Mouse (Mus musculus): ENCODE results near the gene Mrpl45.
A peak's percentile ranks its signal among the peaks of the same experiment; 100 is the strongest.
"Not testable (repeated sequence)": the region's sequence is repeated elsewhere in the genome, so short reads cannot be mapped to it uniquely, and the experiment has no call there.

Gene Mrpl45

GRCm38 (mm10) chr11:97333044-97333443 lies 17.5 kb downstream of the Mrpl45 start:
- DNase-seq (ENCODE audit: low read depth, low spot score), result no peak

GRCm38 (mm10) chr11:97333896-97334295 lies 18.4 kb downstream of the Mrpl45 start:
- DNase-seq (ENCODE audit: low read depth, low spot score), result no peak

DNA sequence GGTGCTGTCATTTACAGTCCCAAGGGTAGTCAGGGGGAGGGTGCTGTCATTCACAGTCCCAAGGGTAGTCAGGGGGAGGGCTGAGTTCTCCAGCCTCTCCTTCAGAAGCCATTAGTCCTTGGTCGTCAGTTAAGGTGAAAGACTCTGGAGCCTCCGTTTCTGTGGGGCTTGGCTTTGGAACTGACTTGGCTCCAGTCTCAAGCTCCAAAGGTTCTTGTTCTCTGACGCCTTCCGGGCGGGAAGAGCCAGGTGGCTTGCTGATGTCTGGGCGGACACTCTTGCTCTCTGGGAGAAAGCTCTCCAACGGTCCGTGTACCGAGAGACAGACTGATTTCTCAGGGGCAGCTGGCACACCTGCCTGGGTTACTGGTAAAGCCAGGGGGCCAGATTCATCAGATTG lies 18.9 kb downstream of the Mrpl45 start:
- no peak for DNase-seq (ENCODE audit: low read depth, low spot score)

GRCm38 (mm10) chr11:97336238-97336637 lies 20.7 kb downstream of the Mrpl45 start:
- DNase-seq (ENCODE audit: low read depth, low spot score), result no peak

- no peak for DNase-seq (ENCODE audit: low read depth, low spot score)
Measured at GRCm38 (mm10) chr11:97336751-97337345, 21.3 kb downstream of the Mrpl45 start.

- DNase-seq (ENCODE audit: low read depth, low spot score), result no peak
Measured at GRCm38 (mm10) chr11:97337363-97337762, 21.8 kb downstream of the Mrpl45 start.

DNA sequence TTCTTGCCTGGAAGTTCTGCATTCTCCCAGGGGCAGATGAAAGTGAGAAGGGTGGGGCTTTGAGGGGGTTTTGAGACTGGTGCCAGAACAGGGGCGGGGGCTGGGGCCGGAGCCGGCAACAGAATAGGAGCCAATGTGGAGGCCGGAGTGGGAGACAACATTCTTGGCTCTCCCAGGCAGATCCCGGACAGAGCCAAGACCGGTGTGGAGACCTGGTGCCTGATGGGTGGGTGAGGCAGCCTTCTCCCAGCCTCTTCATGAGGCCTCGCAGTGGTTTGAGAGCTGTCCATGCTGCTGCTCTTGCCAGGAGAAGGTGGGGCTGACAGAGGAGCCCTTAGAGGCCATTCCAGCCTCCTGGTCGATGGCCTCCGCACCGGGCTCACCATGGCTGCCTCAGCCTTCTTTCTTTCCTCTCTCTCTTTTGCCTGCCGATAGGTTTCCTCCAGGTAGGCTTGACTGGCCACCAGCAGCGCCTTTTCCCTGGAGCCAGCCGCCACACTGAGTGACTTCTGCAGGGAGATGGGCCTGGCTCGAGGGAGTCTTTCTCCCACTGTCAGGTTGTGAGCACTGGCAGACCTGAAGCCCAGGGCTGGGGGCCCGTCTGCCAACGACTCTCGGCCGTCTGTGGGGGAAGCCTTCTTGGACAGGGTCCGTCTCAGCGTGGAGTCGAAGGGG lies 22.9 kb downstream of the Mrpl45 start:
- DNase-seq (ENCODE audit: low read depth, low spot score), result no peak

DNA sequence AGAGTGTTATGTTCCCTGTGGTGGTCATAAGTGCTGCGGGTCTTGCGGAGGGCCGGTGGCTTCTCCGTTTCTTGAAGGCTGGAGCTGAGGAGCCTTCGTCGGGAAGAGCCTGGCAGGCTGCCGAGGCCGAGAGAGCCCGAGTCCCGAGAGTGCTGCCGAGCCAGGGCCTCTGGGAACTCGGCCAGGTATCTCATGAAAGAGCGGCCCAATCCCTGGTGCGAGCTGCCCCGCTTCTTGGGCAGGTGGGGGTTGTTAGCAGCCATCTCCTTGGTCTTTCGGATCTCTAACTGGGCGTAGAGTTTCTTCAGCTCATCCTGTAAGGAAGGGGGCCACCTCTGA lies 23.4 kb downstream of the Mrpl45 start:
- DNase-seq (ENCODE audit: low read depth, low spot score), result no peak

- no peak for DNase-seq (ENCODE audit: low read depth, low spot score)
Measured at GRCm38 (mm10) chr11:97343175-97343574, 27.7 kb downstream of the Mrpl45 start.

GRCm38 (mm10) chr11:97343619-97344018 lies 28.1 kb downstream of the Mrpl45 start:
- no peak for DNase-seq (ENCODE audit: low read depth, low spot score)

DNA sequence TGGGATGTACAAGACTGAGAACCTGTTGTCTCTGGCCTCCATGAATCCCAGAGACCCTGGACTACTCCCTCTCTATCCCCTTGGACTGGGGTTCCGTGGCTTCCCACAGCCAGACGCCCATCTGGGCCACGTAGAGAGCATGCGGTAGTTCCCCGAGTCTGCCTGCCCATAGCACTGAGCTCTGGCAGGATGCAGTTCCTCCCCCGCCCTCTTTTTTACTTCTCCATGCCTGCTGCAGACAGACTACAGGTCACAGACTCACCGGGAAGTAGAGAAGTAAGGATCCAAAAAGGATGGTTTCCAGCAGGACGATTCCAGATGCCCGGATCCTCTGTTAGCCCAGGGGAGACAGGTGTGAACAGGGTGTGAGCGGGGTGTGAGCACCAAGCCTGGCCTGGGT lies 29.9 kb downstream of the Mrpl45 start:
- DNase-seq (ENCODE audit: low read depth, low spot score), result no peak

- no peak for DNase-seq (ENCODE audit: low read depth, low spot score)
Measured at GRCm38 (mm10) chr11:97346383-97346782, 30.9 kb downstream of the Mrpl45 start.

- DNase-seq (ENCODE audit: low read depth, low spot score), result no peak
Measured at GRCm38 (mm10) chr11:97347291-97347690, 31.8 kb downstream of the Mrpl45 start.

DNA sequence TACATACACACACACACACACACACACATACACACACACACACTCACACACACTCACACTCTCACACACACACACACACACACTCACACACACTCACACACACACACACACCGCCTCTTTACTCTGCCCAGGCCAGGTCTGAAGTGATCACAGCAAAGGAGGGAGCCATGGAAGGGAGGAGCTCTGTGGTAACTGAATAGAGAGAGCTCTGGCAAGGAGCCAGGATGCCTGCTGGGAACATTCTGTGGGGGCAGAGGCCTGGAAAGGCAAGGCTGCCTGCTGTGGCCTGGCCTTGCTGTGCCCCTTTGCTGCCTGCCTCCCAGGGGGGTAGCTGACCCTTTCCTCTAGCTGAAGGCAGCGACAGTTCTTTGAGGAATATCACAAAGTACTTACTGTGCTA lies 34.5 kb downstream of the Mrpl45 start:
- no peak for DNase-seq (ENCODE audit: low read depth, low spot score)

DNA sequence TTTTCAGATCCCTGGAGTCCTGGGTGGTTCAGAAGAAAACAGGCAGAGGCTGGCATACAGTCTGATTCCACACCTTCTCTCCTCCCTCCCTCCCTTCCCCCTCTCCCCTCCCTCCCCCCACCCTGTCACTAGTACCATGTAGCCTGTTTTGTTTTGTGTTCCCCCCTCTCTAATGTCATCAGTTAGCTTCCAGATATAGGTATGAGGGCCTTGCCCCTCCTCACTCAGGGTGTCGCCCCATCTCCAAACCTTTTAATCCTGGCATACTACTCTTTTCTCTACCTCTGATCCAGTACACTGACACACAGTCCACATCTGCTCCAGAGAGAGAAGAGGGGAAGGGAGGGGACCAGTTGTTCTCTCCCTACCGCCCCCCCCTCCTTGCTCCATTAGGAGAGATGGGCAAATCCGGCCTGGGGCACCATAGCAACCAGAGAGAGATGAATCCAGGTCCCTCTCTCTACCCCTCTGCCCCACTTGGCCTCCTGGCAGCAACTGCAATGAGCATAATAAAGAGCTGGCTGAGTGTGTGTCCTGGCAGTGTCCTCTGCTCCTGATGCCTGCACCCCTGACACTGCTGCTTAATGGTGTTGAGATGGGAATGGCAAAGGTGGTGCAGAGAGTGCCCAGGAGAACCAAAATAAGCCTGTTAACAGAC lies 36.6 kb downstream of the Mrpl45 start, which contains the start of gene Gpr179:
TSS of gene Gpr179 (minus strand) at position 51 of the 658 bp plus-strand sequence.
- DNase-seq (ENCODE audit: low read depth, low spot score), result no peak

DNA sequence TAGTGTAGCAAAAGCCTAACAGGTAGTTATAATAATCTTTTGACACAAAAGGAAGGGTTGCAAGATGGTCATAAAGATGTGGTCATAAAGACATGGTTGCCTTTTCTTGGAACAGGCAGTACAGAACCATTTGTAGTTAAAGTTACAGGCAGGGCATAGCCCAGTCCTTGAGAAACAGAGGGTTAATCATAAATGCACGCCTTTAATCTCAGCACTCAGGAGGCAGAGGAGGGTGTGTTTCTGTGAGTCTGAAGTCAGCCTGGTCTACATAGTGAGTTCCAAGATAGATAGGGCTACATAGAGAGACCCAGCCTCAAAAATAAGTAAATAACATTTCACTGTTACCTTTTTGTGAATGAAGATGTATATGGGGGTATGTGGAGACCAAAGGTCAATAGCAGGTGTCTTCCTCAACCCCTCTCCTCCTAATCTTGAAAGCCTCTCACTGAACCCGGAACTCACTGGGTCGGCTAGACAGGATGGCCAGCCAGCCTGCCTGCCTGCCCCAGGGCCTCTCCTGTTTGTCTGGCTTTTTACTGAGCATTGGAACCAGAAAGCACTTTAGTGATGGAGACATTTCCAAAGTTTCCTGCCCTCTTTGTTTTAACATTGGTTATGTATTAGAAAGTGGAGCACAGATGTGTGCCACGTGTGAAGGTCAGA lies 37.5 kb downstream of the Mrpl45 start:
- DNase-seq (ENCODE audit: low read depth, low spot score), result no peak

DNA sequence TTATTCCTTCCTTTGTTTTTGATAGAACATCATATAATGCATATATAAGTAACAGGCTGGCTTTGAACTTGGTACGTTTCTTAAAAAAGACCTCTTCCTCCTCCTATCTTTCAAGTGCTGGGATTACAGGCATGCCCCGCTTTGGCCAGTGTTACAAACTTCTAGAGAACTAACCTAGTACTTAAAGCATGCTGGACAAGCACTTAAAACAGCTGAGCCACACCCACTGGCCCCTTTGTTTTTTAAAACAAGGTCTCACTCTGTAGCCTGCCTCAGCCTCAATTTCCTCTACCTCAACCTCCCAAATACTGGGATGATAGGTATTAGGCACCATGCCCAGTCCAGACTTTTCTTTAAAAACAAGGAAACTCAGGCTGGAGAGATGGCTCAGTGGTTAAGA lies 39.1 kb downstream of the Mrpl45 start:
- no peak for DNase-seq (ENCODE audit: low read depth, low spot score)

GRCm38 (mm10) chr11:97355247-97355646 lies 39.7 kb downstream of the Mrpl45 start:
- DNase-seq (ENCODE audit: low read depth, low spot score), result no peak

- DNase-seq (ENCODE audit: low read depth, low spot score), result not testable (repeated sequence)
Measured at GRCm38 (mm10) chr11:97357663-97358062, 42.1 kb downstream of the Mrpl45 start.

GRCm38 (mm10) chr11:97361948-97362648 lies 46.6 kb downstream of the Mrpl45 start, which contains the start of gene Socs7:
Gene Socs7, plus strand, starts transcription at chr11:97362551.
- peak; percentile 70 for DNase-seq (ENCODE audit: low read depth, low spot score)

- DNase-seq (ENCODE audit: low read depth, low spot score), result no peak
Measured at GRCm38 (mm10) chr11:97362649-97362942, 47.1 kb downstream of the Mrpl45 start.
